Mouse (Mus musculus): ENCODE data around the gene Vav3. TPM values are rescaled to one million over a fixed set of nuclear protein-coding genes. Genes with fewer than 3 reads are reported as not detected.
A peak's percentile ranks its signal among the peaks of the same experiment; 100 is the strongest.

The Vav3 gene
- total RNA-seq (2021) = 1 to 10 TPM; 2.9 to 4.6 TPM
- long read RNA-seq, experiment 1, full-length matches to known transcripts = 1 of 1 reads
- long read RNA-seq, experiment 1, partial matches to known transcripts = 0 of 1 reads
- long read RNA-seq, experiment 1, other reads (novel, unspliced or antisense) = 0 of 1 reads
- long read RNA-seq, experiment 2, full-length matches to known transcripts = 2 of 2 reads
- long read RNA-seq, experiment 2, partial matches to known transcripts = 0 of 2 reads
- long read RNA-seq, experiment 2, other reads (novel, unspliced or antisense) = 0 of 2 reads

DNA sequence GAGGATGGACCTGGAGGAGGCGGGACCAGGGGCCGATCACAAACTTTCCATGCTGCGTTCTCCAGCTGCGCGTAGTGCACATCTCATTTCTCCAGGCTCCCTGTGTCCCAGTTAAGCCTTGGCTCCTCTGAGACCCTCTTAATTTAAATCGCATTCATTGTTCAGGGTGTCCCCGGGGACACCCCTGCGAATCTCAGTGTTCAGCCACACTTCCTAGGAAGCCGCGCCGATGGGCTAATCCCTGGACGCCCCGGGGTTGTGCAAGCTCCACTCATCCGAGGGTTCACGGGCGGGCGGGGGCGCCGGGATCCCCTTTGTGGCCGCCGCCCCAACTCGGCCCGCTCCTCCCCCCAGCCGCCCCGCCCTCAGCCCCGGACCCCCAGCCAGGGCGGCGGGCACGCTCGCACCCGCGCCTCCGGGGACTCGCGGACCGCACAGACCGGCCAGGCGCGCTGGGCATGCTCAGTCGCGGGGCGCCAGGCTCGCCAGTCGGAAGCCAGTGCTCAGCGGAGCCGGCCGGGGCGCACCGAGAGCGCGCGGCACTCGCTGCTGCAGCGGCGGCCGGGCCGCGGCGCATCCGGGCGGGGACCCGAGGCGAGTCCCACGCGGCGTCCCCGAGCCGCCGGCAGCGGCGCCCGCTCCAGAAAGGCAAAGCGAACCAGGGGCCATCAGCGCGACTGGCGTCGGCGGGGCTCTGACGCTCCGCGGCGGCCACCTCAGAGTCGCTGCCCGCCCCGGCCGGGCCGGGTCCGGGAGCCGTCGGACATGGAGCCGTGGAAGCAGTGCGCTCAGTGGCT lies at the start of gene Vav3:
Gene Vav3, plus strand, starts transcription at position 380 of the 797 bp plus-strand sequence.
- intact Hi-C loops (cut with DNase I; ENCODE audit: low total_unique reads) = loop anchor here (10.0 kb wide), 2 partner anchors 144 to 166 kb away; no protein-coding TSS in a partner anchor
- DNase-seq = peak; percentile 73

DNA sequence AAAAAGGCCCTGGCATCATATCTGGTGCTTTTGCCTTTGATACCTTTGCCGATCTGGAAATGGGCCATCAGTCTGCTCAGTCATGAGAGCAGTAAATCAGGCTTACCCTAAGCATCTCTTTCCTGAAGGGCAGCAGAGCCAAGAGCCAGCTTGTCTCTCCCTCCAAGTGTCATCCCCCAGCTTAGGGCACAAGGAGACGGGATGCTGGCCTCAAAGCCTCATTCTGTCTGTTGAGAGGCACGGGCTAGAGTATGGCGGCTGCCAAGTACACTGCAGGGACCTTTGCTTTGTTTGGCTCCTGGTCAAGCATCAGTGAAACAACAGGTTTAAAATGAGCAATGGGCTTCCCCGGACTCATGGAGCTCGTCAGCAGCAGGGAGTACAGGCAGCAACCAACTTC lies 41.6 kb upstream of the Vav3 start:
- intact Hi-C loops (cut with DNase I; ENCODE audit: low total_unique reads) = no loop called here
- DNase-seq = no peak

DNA sequence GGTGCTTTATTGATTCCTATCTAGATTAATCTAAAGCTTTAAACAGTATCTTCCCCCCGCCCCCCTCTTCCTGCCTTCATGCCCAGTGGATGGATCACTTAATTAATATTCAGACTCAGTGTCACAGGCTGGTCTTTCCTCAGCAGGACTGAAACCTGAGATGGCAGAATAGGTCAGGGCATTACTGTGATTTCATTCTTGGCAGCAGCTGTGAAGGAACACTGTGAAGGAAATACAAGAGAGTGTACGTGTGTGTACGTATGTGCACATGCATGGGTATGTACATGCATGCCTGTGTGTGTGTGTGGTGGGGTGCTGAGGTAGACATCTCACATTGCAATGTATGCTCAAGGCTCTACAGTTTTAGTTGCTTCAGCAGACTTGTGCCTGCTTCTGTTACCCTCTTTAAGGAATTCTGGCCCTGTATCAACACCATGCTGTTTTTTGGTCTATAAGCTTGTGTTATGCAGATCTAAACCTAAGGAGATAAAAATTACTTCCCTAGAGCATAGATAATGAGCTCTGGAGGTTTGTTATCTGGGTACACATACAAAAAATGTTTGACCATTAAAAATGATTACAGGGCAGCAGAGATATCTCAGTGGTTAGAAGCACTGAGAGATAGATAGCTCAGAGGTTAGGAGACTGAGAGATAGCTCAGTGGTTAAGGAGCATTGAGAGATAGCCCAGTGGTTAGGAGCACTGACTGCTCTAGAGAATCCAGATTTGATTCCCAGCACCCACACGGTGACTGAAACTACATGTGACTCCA lies 41.0 kb upstream of the Vav3 start:
- intact Hi-C loops (cut with DNase I; ENCODE audit: low total_unique reads) = no loop called here
- no peak for DNase-seq

DNA sequence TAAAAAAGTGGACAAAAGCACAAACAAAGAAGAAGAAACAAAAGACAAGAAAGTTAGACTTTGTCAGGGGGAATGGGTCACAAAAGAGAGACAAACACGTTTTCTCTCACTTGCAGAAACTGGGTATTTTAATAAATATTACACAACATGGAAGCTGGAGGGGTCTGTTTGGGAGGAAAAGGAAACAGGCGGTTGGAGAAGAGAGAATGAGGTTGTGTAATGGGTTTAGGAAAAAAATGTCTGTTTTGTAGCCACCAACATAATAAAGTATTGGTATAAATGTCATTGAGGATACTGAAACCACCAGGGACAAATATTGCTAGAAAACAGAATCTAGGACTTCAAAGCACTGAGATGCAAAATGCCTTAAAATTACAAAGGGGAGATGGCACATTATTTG lies 38.4 kb upstream of the Vav3 start:
- DNase-seq = no peak
- intact Hi-C loops (cut with DNase I; ENCODE audit: low total_unique reads) = no loop called here

DNA sequence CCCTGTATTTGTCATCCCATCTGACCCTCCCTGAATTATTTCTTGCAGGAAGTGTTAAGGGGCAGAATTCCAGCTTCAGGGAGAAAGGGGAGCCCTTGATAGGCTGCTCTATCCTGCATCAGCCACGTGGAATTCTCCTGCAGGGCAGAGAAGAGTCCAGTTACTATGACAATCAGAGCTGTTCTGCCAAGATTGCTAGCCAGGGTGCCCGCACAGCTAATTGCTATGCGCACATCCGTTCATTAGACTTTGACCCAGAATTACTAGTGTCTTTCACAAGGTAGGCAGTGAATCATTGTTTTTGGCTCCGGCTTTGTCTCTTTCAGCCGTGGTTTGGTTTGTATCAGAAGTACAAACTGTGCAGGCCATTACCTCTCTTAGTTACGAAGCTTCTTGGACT lies 33.0 kb upstream of the Vav3 start:
- DNase-seq = no peak
- intact Hi-C loops (cut with DNase I; ENCODE audit: low total_unique reads) = no loop called here

DNA sequence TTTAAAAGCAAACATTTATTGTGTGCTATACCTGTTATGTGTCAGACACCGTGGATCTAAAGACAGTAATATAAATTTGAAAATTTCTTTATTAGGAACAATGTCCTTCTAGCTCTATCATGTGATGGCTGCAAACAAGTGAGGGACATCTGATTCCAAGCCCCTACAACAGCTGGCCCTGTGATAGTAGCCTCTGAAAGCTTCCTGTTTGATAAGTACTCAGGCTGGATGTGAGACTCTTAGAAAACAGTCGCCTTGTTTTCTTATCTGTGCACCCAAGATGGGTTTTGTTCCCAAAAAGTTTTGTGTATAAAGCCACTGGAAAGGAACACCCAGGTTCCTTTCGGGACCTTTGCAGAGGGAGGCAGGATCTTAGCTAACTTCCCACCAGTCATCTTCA lies 32.0 kb upstream of the Vav3 start:
- intact Hi-C loops (cut with DNase I; ENCODE audit: low total_unique reads) = no loop called here
- DNase-seq = no peak

DNA sequence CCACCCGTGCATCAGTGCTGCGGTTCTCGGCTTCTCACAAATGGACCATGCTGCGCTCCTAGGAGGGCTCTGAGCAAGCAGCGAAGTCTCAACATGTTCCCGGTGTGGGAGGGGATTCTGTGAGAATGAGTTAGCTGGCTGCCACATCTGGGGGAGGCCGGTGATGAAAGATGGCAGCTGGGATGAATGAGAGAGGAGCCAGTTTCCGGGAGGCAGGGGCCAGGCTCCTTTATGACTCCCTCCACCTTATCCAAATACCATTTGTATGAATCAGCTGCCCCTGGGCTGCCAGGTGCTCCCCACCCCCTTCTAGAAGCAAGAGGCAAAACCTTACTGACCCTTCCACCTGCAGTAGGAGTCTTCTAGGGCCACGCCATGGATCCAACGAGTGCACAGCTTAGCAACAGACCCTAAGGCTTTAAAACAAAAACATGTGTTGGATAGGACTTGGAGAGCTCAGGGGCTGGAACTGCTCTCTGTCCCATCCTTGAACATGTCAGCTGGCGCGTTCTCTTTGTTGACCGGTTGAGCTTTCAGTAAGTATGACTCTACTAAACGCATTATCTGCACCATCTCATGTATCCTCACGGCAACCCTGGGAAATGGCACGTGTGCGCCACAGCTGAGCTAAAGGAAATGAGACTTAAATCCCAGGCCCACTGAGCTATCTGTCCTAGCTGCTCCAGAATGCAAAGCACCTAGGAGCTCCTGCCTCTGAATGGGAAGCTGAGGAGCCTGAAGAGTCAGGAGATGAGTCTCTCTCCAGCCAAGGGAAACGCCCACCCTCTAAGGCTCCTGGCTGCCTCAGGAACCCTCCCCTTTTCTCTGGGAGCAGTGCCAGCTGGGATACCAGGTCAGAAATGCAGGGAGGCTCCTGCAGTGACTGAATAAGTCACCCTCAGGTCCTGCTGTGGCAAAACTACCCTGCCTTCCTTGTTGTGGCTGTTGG lies 30.9 kb upstream of the Vav3 start:
- intact Hi-C loops (cut with DNase I; ENCODE audit: low total_unique reads) = no loop called here
- DNase-seq = peak; percentile 54

DNA sequence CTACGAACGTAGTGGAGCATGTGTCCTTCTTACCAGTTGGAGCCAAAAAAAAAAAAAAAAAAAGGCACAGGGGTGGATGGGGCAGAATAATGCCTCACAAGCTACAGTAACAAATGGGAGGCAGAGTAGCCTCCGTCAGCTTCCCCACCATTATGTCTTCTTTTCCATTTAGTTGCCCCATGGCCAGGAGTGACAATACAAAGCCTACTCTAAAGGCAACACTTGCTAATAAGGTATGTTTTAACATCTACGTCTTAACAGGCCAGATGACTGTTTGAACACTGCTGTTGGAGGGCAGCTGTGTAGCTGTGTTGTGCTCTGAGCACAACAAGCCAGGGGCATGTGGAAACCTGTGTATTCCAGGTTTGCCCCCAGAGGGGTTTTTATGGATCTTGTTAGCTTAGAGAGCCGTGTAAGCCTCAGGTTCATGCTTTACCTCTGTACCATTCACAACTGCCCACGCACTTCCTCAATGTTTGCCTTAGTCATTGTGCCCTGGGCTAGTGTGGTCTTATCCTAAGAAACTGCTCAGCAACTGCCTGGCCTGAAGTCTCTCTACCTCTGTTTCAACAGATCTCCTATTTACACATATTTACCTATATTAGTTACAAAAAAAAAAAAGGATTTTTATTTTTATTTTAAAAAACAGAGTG lies 29.2 kb upstream of the Vav3 start:
- intact Hi-C loops (cut with DNase I; ENCODE audit: low total_unique reads) = no loop called here
- DNase-seq = no peak

DNA sequence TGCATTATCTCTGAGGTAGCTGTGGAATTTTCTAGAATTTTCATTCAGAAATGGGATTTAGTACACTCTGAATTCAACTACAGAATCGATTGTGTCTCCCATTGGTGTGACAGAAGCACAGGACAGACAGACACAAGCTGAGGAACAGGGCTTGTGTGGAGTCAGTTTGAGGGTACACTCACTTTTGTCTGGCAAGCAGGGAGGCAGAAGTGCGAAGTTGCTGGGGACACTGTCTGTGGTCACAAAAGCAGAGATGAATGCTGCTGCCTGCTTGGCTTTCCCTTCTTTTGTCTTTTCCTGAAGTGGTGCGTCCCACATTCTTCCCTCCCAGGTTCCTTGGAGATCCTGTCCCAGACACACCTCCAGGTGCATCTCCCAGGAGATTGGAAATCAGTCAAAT lies 28.6 kb upstream of the Vav3 start:
- intact Hi-C loops (cut with DNase I; ENCODE audit: low total_unique reads) = no loop called here
- DNase-seq = no peak

DNA sequence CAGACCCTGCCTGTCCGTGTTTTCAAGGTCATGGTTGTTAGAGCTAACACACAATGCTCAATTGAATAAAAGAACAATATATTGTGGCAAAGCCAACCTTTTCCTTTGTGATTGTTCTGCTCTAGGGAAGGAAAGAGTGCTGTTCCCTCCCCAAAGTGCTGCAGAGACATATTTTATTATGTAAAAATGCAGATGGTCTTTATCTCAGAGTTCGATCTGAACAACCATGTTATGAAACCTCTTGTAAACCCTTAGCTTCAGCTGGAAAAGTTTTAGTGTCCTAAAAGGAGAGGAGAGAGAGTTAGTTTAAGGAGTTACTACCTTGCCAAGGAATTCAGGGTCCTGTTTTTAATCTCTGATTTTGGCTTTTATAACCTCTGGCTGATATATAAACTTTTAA lies 27.0 kb upstream of the Vav3 start:
- intact Hi-C loops (cut with DNase I; ENCODE audit: low total_unique reads) = no loop called here
- DNase-seq = no peak

DNA sequence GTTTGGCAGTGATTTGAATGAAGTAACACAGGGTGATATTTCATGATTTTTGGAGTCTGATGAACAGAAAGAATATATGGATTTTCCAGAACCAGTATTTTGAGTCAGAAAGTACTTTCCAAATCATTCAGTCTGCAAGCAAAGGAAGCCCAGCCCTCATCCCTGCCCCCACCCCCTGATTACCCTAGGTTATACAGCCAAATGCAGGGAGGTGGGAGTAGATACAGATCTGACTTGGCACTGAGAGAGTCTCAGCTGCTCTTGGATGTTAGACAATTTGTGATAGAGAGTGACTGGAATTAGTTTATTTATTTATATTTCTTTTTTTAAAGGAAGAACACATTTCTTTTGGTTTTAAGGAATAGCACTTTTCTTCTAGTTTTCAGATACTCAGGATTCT lies 18.2 kb upstream of the Vav3 start:
- no peak for DNase-seq
- intact Hi-C loops (cut with DNase I; ENCODE audit: low total_unique reads) = no loop called here

DNA sequence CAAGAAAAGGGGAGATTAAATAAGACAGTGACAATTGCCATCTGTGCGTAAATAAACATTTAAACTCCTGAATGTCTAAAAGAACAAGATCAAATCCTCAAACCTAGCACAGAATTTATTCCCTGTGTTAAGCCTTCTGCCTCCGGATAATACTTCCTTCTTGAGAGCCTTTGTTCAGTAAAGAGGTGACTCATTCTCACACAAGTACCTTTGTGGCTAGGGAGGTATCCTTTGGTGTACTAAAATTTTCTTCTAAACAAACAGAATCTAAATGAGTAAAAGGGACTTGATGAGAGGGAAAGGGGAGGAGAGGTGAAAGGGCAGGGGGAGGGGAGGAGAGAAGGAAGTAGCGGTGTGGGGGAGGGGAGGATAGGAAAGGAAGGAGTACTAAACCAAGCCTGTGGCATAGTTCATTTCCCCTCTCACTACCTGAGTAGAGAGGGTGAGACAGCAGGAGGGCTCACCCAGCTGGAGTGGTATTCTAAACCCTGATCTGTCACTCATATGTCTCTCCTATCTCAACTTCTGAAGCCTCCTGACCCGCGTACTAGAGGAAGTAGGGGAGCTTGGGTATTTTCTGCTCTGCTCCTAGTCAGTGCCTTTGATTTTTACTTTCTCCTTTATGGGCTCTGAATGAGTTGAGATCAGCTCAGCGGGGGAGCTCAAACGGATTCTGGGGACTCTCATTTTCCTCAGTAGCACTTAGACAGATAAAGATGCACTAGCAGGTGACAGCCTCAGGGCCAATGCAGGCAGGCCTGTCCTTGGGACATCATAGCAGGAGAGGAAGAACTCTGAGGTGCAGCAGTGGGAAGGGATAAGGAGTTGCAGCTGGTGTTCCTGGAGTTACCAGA lies 16.8 kb upstream of the Vav3 start:
- intact Hi-C loops (cut with DNase I; ENCODE audit: low total_unique reads) = no loop called here

DNA sequence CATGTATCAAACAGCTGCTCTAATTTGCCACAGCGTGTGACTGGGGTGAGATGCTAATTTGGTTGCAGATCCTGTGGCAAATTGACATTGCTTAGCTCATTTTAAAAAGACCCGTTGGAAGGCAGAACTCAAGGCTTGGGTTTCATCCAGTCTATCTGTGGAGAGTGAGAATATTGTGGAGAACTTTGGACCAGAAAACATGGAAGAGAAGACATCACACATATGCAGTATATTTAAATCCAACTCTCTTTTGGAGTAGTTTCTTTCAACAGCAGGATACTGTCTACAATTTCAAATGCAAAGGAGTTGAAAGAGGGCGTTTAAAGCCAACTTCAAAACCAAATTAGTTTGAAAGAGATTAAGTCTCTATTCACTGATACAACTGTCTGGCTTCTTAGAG lies 13.3 kb upstream of the Vav3 start:
- DNase-seq = no peak
- intact Hi-C loops (cut with DNase I; ENCODE audit: low total_unique reads) = no loop called here

More for the DNA sequence above, 16.8 kb upstream of the Vav3 start:
- no peak for DNase-seq

DNA sequence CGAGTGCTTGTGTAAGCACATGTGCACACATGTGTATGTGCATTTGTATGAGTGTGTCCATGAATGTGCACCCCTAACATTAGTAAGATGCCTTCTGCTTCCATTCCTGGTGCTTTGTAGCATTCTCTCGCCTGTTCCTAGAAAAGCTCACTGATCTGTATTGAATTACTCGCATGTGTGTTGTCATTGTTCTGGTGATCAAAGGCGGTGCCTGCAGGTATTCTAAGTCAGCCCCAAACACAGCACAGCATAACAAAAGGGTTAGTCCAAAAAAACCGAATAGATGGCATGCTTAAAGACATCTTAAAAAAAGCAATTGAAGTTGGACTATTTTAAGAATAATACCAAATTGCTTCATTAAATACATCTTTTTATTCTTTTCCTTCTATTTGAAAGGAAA lies 7.7 kb upstream of the Vav3 start:
- intact Hi-C loops (cut with DNase I; ENCODE audit: low total_unique reads) = no loop called here
- DNase-seq = no peak

DNA sequence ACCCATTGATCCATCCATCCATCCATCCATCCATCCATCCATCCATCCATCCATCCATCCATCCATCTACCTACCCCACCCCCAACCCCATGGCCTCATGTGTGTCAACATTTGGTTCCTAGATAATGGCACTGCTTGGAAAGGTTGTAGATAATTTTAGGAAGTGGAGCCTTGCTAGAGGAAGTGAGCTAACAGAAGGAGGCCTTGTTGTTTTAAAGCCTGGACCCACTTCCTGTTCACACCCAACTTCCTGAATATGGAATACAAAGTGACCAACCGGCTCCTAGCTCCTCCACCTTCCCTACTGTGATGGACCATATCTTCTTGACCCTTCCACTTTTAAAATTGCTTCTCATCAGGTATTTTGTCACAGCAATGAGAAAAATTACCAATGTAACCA lies 5.0 kb upstream of the Vav3 start:
- intact Hi-C loops (cut with DNase I; ENCODE audit: low total_unique reads) = no loop called here

DNA sequence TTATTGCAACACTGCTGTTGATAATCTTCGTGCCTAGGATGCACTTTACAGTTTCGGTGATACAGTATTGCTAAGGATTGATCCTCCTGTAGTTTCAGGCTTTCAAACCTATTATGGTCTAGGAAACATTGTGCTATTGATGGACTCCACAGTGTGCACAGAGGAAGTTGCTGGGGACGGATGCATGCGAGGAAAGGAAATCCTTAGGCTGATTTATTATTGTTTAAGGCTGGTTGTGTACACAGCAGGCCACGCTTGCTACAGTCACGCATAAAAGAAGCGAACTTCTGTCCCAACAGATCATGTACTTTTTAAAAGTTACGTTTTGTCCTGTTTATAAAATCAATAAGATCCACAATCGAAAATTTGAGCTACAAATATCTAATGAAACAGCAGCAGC lies 1.2 kb upstream of the Vav3 start:
- no peak for DNase-seq
- intact Hi-C loops (cut with DNase I; ENCODE audit: low total_unique reads) = no loop called here

More for the DNA sequence above, 5.0 kb upstream of the Vav3 start:
- DNase-seq = no peak

DNA sequence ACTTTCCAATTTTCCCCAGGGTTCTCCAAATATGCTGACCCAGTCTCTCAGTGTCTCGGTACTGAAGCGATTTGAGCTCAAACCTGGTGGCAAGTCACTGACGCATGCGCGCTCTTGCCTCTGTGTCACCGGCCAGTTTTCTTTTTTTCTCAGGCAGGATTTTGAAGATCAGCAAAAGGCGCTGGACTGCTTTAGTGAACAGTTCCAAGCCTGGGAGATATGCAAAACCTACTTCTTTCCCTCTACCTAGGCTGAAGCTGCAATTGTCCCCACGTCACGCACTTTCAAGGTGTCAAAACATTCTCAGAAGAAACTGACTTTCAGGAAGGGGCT lies 546 bp upstream of the Vav3 start:
- intact Hi-C loops (cut with DNase I; ENCODE audit: low total_unique reads) = loop anchor here (10.0 kb wide), 2 partner anchors 145 to 165 kb away; no protein-coding TSS in a partner anchor
- peak; percentile 52 for DNase-seq

DNA sequence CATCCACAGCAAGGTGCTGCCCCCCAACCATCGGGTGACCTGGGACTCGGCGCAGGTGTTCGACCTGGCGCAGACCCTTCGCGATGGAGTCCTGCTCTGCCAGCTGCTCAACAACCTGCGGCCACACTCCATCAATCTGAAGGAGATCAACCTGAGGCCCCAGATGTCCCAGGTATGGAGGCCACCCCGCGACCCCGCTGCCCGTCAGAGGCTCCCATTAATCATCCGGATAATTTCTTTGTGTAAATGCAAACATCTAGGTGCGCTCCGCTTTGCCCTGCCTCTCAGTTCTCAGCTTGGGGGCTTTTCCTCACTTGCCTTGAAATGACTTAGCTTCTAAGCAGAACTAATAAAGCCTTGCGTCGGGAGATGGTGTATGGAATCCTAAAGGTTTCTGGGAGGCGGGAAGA lies 623 bp downstream of the Vav3 start:
- no peak for DNase-seq
- intact Hi-C loops (cut with DNase I; ENCODE audit: low total_unique reads) = loop anchor here (10.0 kb wide), 2 partner anchors 144 to 166 kb away; no protein-coding TSS in a partner anchor
